Mouse (Mus musculus) left cerebral cortex, postnatal 25 days (tissue): ENCODE results near the gene Olfr1490. TPM values are rescaled to one million over a fixed set of nuclear protein-coding genes. Genes with fewer than 3 reads are reported as not detected.
"Not testable (repeated sequence)": the region's sequence is repeated elsewhere in the genome, so short reads cannot be mapped to it uniquely, and the experiment has no call there.

Source experiments
- DNase-seq, 2 experiments: peaks; one replicate each; pipeline ENCODE4 v3.0.0; 2022; ENCODE audit warnings: low spot score in 2 of 2, mixed read lengths in 1 of 2
- intact Hi-C: fragments of 180-260 bp; cut with DNase I; formaldehyde crosslinking; loops from one replicate; pipeline ENCODE4 v1.15.1; 2025
- microRNA-seq, 2 experiments: library from miRNA; unstranded; fragments of <30 nt; microRNA quantifications; one replicate each; pipeline ENCODE4 v1.2.0; 2022
- total RNA-seq, 2 experiments: library from RNA; stranded (reverse); gene quantifications; 2 replicates each; pipeline ENCODE4 v1.2.3; 2021

The Olfr1490 gene
- not detected for total RNA-seq

- intact Hi-C loops: no loop called here
- DNase-seq: no peak
Observed at GRCm38 (mm10) chr19:13650791-13651190, at the start of gene Olfr1490. Gene Olfr1490 (plus strand): TSS chr19:13651091.

GRCm38 (mm10) chr19:13617075-13617474, 33.8 kb upstream of the Olfr1490 start, which contains the start of gene Olfr1487:
Gene Olfr1487 (plus strand): TSS chr19:13617375.
- intact Hi-C loops, DNase-seq: not testable (repeated sequence)

GRCm38 (mm10) chr19:13631321-13631720, 19.6 kb upstream of the Olfr1490 start, which contains the start of gene Olfr1489:
Gene Olfr1489 (plus strand): TSS chr19:13631621.
- intact Hi-C loops: no loop called here
- DNase-seq: no peak

GRCm38 (mm10) chr19:13696968-13697367, 46.1 kb downstream of the Olfr1490 start, which contains the start of gene Olfr1491:
Gene Olfr1491 (plus strand): TSS chr19:13697268.
- DNase-seq: no peak
- intact Hi-C loops: no loop called here

Small RNA genes lying within 50 kb of the gene (microRNA-seq; reads per million reads assigned to microRNA genes)
- gene Gm23931: 0 reads per million in 2 experiments

Other genes with a start within 250 kb of the Olfr1490 start
- not detected for gene Olfr1469, start 243.2 kb upstream of the Olfr1490 start, total RNA-seq
- gene Olfr1471, start 207.7 kb upstream of the Olfr1490 start, total RNA-seq: not detected
- not detected for gene Olfr1472, start 195.0 kb upstream of the Olfr1490 start, total RNA-seq
- not detected for gene Olfr1474, start 181.5 kb upstream of the Olfr1490 start, total RNA-seq
- gene Olfr1475, start 170.9 kb upstream of the Olfr1490 start, total RNA-seq: not detected
- not detected for gene Olfr1477, start 150.5 kb upstream of the Olfr1490 start, total RNA-seq
- not detected for gene Olfr1480, start 123.2 kb upstream of the Olfr1490 start, total RNA-seq
- gene Olfr1484, start 67.6 kb upstream of the Olfr1490 start, total RNA-seq: not detected
- not detected for gene Olfr1487, start 33.7 kb upstream of the Olfr1490 start, total RNA-seq
- not detected for gene Olfr1489, start 19.5 kb upstream of the Olfr1490 start, total RNA-seq
- gene Olfr1491, start 46.2 kb downstream of the Olfr1490 start, total RNA-seq: not detected
- not detected for gene Olfr1493-ps1, start 72.2 kb downstream of the Olfr1490 start, total RNA-seq
- gene Olfr1494, start 88.6 kb downstream of the Olfr1490 start, total RNA-seq: not detected
- gene Olfr1495, start 113.5 kb downstream of the Olfr1490 start, total RNA-seq: not detected
- not detected for gene Olfr1496, start 126.8 kb downstream of the Olfr1490 start, total RNA-seq
- not detected for gene Olfr1497, start 147.1 kb downstream of the Olfr1490 start, total RNA-seq
- not detected for gene Olfr1499, start 168.4 kb downstream of the Olfr1490 start, total RNA-seq
- not detected for gene Olfr1500, start 179.4 kb downstream of the Olfr1490 start, total RNA-seq
- not detected for gene Olfr1501, start 199.6 kb downstream of the Olfr1490 start, total RNA-seq
- gene Olfr1502, start 210.7 kb downstream of the Olfr1490 start, total RNA-seq: not detected
- gene Olfr1504, start 246.8 kb downstream of the Olfr1490 start, total RNA-seq: not detected